Mouse (Mus musculus): Measurements from ENCODE around the gene Akap7.

DNA sequence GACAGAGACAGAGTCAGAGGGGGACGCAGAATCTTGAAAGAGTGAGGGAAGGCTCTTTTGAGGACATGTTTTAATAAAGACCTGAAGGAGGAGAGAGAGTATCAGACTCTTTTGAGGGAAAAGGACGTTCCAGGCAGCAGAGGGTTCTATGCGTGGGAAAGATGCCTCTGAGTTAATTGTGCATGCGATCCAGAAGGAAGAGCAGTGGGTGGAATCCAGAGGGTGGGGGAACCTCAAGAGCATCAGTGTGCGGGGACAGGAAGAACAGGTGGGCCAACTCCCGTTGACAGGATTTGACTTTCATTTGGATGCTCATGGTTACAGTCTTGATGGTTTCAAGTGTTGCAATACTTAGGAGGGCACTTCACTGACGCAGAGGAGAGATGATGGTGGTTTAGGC lies 22.4 kb upstream of the Akap7 start:
- TF ChIP-seq CTCF (IDR thresholded peaks at IDR 0.05; ENCODE audit: extremely low read depth, insufficient read length, insufficient replicate concordance, low read depth, low read length) (no peak), POLR2A (IDR thresholded peaks at IDR 0.05; ENCODE audit: low read depth, low read length) (no peak)
